ENCODE assay signal across 17 mouse cellular contexts in genomic region chr5:32820471-32820870, GRCm38 (mm10). TPM values are rescaled to one million over a fixed set of nuclear protein-coding genes. Genes with fewer than 3 reads are reported as not detected.
"Had no signal": no experiment of that assay in that cellular context is flagged by ENCODE, and none has a peak within 500 bp of the region (broad histone marks: within the 10 kb centered on the region; RNA-seq: fewer than 3 reads in every experiment).

No protein-coding gene starts in this region.

- H3K9ac ChIP-seq: limb, embryonic 15.5 days; liver, embryonic 13.5 days; liver, postnatal 0 days; lung, embryonic 15.5 days; midbrain, embryonic 12.5 days had no signal

- H3K4me1 ChIP-seq: limb, embryonic 15.5 days; liver, embryonic 13.5 days; lung, embryonic 15.5 days; midbrain, embryonic 12.5 days had no signal

- H3K27ac ChIP-seq: limb, embryonic 15.5 days; liver, embryonic 13.5 days; lung, embryonic 15.5 days; midbrain, embryonic 12.5 days had no signal

- H3K4me2 ChIP-seq: limb, embryonic 15.5 days; liver, embryonic 13.5 days; lung, embryonic 15.5 days; midbrain, embryonic 12.5 days had no signal

- H3K27me3 ChIP-seq: limb, embryonic 15.5 days; liver, embryonic 13.5 days; lung, embryonic 15.5 days; midbrain, embryonic 12.5 days had no signal

- H3K9me3 ChIP-seq: limb, embryonic 15.5 days; liver, embryonic 13.5 days; lung, embryonic 15.5 days; midbrain, embryonic 12.5 days had no signal

- H3K4me3 ChIP-seq: limb, embryonic 15.5 days; liver, embryonic 13.5 days; lung, embryonic 15.5 days; midbrain, embryonic 12.5 days had no signal

- ATAC-seq: liver, postnatal 0 days; midbrain, embryonic 16.5 days had no signal

- DNase-seq: kidney, adult 11 months; kidney, postnatal 10 days; liver, embryonic 13.5 days; liver, postnatal 0 days; lung, postnatal 14 days; right cerebral cortex, postnatal 25 days had no signal

RNA-seq across cellular contexts. Expression of gene Gm20671, which starts 6.4 kb away (rescaled TPM):
- total RNA-seq: left cerebral cortex, adult 8-10 months; left cerebral cortex, postnatal 25 days had no signal
- polyA plus RNA-seq: intestine, embryonic 14.5 days; kidney, embryonic 14.5 days; limb, embryonic 11.5 days; limb, embryonic 15.5 days; liver, embryonic 13.5 days; liver, postnatal 0 days; lung, embryonic 15.5 days; midbrain, embryonic 12.5 days; midbrain, embryonic 16.5 days; neural tube, embryonic 14.5 days; stomach, embryonic 16.5 days had no signal
